Mouse (Mus musculus): ENCODE data around the gene Mtmr1.

Gene Mtmr1

GRCm38 (mm10) chrX:71442916-71443315 lies 78.4 kb downstream of the Mtmr1 start:
- no peak for DNase-seq (ENCODE audit: low spot score)

- no peak for DNase-seq (ENCODE audit: low spot score)
These were observed 91.6 kb downstream of the Mtmr1 start for GRCm38 (mm10) chrX:71456078-71456737.

GRCm38 (mm10) chrX:71464138-71464826 lies 99.7 kb downstream of the Mtmr1 start:
- DNase-seq (ENCODE audit: low spot score) = no peak

GRCm38 (mm10) chrX:71465417-71465816 lies 100.9 kb downstream of the Mtmr1 start:
- DNase-seq (ENCODE audit: low spot score) = no peak

- no peak for DNase-seq (ENCODE audit: low spot score)
These were observed 102.9 kb downstream of the Mtmr1 start for GRCm38 (mm10) chrX:71467491-71467890.

Measured in embryo, embryonic 10.5 days (tissue).